Mouse (Mus musculus) lung, postnatal 0 days (tissue): Measurements from ENCODE around the gene Inpp4a.

Source experiments
- CTCF ChIP-seq: IDR thresholded peaks from 2 replicates; pipeline ENCODE4 v1.5.1; 2016; ENCODE audit warnings: antibody characterized with exemption, mild to moderate bottlenecking
- EP300 ChIP-seq: IDR thresholded peaks from 2 replicates; pipeline ENCODE4 v1.6.1; 2016; ENCODE audit warnings: antibody characterized with exemption, mild to moderate bottlenecking, control low read depth

GRCm38 (mm10) chr1:37351961-37352360 is 52.3 kb downstream of the Inpp4a start:
- no peak for TF ChIP-seq CTCF
- TF ChIP-seq EP300 = no peak
